20 mouse cellular contexts compared by ENCODE assay signal in the genomic region with DNA sequence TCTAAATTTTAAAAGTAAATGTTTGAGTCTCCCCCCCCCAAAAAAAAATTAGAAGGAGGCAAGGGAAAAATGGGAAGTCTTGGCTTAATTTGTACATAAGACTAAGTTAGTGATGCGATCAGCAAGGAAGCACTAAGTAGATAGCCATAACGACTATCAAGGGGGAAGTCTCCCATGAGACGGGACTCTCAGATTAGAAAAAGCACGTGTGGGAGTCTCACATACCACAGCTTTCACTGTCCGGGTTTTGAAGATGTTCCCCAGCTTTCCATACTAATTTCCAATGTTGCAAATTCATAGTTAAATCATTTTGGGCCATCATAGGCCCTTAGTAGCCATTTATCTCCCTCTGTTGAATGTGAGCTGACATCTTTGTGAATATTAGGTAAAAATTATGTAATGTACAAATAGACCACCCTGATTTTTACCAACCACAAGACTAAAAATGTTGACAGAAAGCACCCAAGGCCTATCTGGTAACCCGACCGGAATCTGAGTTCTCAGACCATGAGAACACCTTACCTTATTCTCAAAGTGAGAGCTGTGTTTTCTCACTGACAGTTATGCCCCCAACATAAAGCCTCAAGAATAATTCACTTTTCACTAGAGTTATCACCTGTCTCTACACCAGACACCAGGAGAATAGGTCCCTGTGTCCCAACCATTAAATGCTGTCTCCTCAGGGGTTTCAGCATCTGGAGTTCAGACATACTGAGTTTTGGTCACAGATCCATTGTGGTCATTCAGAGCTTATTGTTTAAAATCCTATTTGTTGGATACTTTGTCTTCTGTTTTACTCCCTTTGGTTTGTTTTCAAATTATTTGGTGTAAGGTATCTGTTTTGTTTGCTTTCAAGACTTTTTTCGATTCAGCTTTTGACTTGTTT.
"Had no signal": no experiment of that assay in that cellular context is flagged by ENCODE, and none has a peak within 500 bp of the region (broad histone marks: within the 10 kb centered on the region; RNA-seq: fewer than 3 reads in every experiment).

No protein-coding gene starts in this region.

- H3K9ac ChIP-seq: liver, embryonic 15.5 days; liver, postnatal 0 days; lung, embryonic 15.5 days; midbrain, embryonic 12.5 days; neural tube, embryonic 12.5 days; stomach, embryonic 15.5 days had no signal

- H3K4me2 ChIP-seq: liver, embryonic 15.5 days; lung, embryonic 15.5 days; midbrain, embryonic 12.5 days; neural tube, embryonic 12.5 days; stomach, embryonic 15.5 days had no signal

- H3K27ac ChIP-seq: liver, embryonic 15.5 days; lung, embryonic 15.5 days; midbrain, embryonic 10.5 days; midbrain, embryonic 12.5 days; neural tube, embryonic 12.5 days; stomach, embryonic 15.5 days; stomach, postnatal 0 days had no signal

- H3K9me3 ChIP-seq: liver, embryonic 15.5 days; lung, embryonic 15.5 days; midbrain, embryonic 10.5 days; midbrain, embryonic 12.5 days; neural tube, embryonic 12.5 days; stomach, embryonic 15.5 days had no signal

- H3K36me3 ChIP-seq: liver, embryonic 15.5 days; lung, embryonic 15.5 days; midbrain, embryonic 12.5 days; neural tube, embryonic 12.5 days; stomach, embryonic 15.5 days had no signal

- H3K27me3 ChIP-seq: lung, embryonic 15.5 days; midbrain, embryonic 12.5 days; neural tube, embryonic 12.5 days; stomach, embryonic 15.5 days had no signal

- DNase-seq: liver, postnatal 0 days; lung, adult 2 months; lung, postnatal 14 days; lung, postnatal 36 days; midbrain, embryonic 14.5 days; right cerebral cortex, postnatal 14 days; right cerebral cortex, postnatal 4 days; spleen, adult 18-20 months; thymus, adult 18-20 months; thymus, postnatal 25 days; thymus, postnatal 4 days had no signal

- ATAC-seq: liver, postnatal 0 days; lung, postnatal 0 days; midbrain, embryonic 16.5 days had no signal

- H3K4me3 ChIP-seq: liver, embryonic 15.5 days; lung, embryonic 15.5 days; midbrain, embryonic 10.5 days; midbrain, embryonic 12.5 days; neural tube, embryonic 12.5 days; stomach, embryonic 15.5 days had no signal

- H3K4me1 ChIP-seq: liver, embryonic 15.5 days; lung, embryonic 15.5 days; midbrain, embryonic 10.5 days; midbrain, embryonic 12.5 days; neural tube, embryonic 12.5 days; stomach, embryonic 15.5 days had no signal
